Mouse (Mus musculus) brain, adult 2 months (tissue): Measurements from ENCODE around the gene Smpd3.

Experiments used
- DNase-seq: peaks from one replicate; pipeline ENCODE4 v3.0.0; 2011; ENCODE audit warnings: low read depth, low spot score

The Smpd3 gene

GRCm38 (mm10) chr8:106232751-106233150, 105.0 kb downstream of the Smpd3 start:
- no peak for DNase-seq

DNA sequence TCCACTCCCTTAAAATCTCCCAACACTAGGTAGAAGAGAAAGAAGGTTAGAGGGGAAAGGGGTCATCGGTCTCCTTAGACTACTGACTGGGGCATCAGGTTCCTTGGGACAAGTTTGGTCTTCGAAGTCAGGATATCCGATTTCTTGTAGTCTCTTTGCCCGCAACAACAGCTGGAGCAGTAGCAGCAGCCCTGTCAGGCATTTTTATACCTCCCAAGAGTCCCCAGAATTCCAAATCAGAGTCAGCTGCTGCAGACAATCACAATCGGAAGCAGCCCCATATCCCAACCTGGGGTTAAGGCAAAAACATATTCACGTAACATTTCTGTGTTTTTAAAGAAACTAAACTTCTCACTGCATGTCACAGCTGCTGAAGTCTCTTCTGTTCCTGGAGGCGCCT, 106.3 kb downstream of the Smpd3 start:
- DNase-seq, result no peak

DNA sequence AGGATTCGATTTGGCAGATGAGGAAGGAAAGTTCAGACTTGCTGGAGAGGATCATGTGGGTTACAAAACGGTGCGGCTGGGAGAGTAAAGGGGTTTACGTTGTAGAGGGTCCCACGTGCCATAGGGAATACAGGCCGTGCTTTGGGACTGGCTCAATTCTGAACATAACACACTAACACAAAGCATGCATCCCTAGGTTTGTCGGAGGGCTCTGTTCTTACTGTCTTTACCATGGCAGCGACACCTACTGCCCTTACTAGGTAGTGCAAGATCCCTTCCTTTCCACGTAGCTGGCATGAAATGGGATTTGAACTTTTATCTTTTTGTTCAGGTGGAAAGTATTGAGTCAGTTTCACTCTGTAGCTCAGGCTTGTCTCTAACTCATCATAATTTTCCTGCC, 111.2 kb downstream of the Smpd3 start:
- peak; percentile 78 for DNase-seq

DNA sequence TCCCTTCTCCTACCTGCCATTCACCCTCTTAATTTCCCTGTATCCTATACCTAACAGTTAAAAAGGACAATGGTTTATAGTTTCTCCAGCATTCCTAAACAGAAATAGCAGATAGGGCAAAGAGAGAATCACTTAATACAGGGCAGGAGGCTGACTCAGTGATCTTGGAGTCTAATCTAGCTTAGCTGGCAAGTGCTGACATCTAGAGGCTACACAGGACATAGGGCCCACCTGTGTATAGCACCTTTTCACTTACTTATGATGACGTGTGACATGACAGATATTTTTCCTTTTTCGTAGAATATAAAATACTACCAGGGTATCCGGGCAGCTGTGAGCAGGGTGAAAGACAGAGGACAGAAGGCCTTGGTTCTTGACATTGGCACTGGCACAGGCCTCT, 118.2 kb downstream of the Smpd3 start:
- DNase-seq, result no peak

GRCm38 (mm10) chr8:106213959-106214358, 123.8 kb downstream of the Smpd3 start:
- no peak for DNase-seq

- DNase-seq, result no peak
These were observed 126.4 kb downstream of the Smpd3 start for GRCm38 (mm10) chr8:106211421-106211820.

DNA sequence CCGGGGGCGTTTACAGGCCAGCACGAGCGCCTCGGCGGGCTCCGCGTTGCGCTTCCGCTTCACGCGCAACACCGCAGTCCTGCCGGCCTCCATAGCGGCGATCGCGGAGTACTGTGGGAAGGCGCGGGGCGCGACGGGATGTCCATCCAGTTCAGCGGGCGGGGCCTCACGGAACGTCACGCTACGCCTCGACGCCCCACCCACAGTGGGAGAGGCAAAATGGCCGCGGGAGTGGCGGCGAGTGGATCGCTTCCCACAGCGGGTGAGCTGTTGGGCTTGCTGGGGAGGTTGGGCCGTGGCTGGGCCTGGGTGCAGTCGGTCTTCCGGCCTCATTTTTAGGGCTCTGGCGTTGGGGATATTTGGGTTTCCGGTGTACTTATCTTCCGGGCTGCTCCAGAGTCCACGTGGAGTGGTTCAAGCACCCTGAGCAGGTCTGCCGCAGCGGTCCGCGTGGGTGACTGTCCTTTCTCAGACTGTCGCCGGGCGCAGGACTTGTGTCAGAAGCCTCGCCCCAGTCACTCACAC, 126.9 kb downstream of the Smpd3 start, which contains the start of the genes Slc7a6os and Prmt7:
Slc7a6os (minus strand) TSS at position 115 of the 525 bp plus-strand sequence.
Prmt7 (plus strand) TSS at position 116 of the 525 bp plus-strand sequence.
- DNase-seq, result peak; percentile 98

DNA sequence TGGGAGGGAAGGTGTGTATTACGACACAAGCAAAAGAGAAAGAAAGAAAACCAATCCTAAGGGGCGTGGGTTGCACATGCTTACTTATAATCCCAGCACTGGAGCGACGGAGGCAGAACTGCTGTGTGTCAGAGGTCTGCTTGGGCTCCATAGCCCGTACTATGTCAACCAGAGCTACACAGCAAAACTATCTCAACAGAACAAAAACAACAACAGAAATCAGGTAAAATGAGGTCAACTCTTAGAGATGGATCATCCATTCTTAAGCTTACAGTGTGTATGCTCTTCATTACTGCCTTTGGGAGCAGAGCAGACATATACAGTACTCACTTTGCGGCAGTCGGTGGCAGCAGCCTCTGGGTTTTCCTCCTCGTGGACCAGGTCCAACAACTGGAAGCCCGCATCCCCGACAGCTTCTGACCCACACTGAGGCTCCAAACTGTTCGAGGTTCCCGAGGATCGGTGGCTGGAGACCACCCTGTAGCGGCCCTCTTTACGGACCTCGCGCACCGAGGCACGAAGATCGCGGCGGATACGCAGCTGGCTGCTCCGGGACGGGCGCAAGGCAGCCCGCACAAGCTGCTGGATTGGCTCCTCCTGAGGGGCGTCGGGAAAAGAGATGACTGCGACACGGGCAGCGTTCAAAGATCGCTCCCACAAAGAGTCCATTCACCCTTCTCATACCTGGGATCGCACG, 127.6 kb downstream of the Smpd3 start:
- DNase-seq, result peak; percentile 56
